In the genomic region with DNA sequence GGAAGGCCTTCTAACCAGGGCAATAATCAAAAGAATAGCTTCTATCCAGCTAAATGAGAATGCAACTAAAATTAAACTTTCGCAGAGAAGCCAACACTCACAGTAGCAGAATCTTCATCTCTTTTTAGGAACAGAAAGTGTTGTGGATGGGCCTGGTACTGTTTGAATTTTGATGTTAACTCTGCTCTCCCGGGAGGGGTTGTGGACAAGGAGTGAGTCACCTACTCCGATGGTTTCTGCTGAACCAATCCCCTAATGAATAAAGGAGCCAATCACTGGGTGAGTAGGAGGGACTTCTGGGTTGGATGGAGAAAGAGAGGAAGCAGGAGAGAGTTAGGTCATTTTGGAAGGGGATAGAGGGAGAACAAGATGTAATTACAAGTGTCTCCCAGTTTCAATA, we compare ENCODE assay signal across 22 mouse cellular contexts.
"Had no signal": no experiment of that assay in that cellular context is flagged by ENCODE, and none has a peak within 500 bp of the region (broad histone marks: within the 10 kb centered on the region; RNA-seq: fewer than 3 reads in every experiment).

No protein-coding gene starts in this region.

- DNase-seq: liver, embryonic 13.5 days; liver, postnatal 0 days; lung, adult 2 months; lung, postnatal 10 days; lung, postnatal 4 days; midbrain, embryonic 14.5 days; retina, postnatal 1 day; right cerebral cortex, postnatal 14 days; spleen, adult 18-20 months; thymus, adult 18-20 months; thymus, postnatal 14 days; thymus, postnatal 36 days had no signal

- H3K27me3 ChIP-seq: liver, embryonic 13.5 days; liver, embryonic 15.5 days; lung, embryonic 15.5 days; midbrain, embryonic 12.5 days; neural tube, embryonic 13.5 days; neural tube, embryonic 15.5 days; stomach, embryonic 15.5 days had no signal

- H3K27ac ChIP-seq: liver, embryonic 13.5 days; liver, embryonic 15.5 days; lung, embryonic 15.5 days; midbrain, embryonic 10.5 days; midbrain, embryonic 12.5 days; neural tube, embryonic 13.5 days; neural tube, embryonic 15.5 days; stomach, embryonic 15.5 days; stomach, postnatal 0 days had no signal

- H3K9ac ChIP-seq: liver, embryonic 13.5 days; liver, embryonic 15.5 days; liver, postnatal 0 days; lung, embryonic 15.5 days; midbrain, embryonic 12.5 days; neural tube, embryonic 13.5 days; neural tube, embryonic 15.5 days; stomach, embryonic 15.5 days had no signal

- H3K36me3 ChIP-seq: liver, embryonic 13.5 days; liver, embryonic 15.5 days; lung, embryonic 15.5 days; midbrain, embryonic 10.5 days; midbrain, embryonic 12.5 days; neural tube, embryonic 13.5 days; neural tube, embryonic 15.5 days; stomach, embryonic 15.5 days had no signal

- H3K4me1 ChIP-seq: liver, embryonic 13.5 days; liver, embryonic 15.5 days; lung, embryonic 15.5 days; midbrain, embryonic 10.5 days; midbrain, embryonic 12.5 days; neural tube, embryonic 13.5 days; stomach, embryonic 15.5 days had no signal

- H3K9me3 ChIP-seq: liver, embryonic 13.5 days; liver, embryonic 15.5 days; lung, embryonic 15.5 days; midbrain, embryonic 10.5 days; midbrain, embryonic 12.5 days; neural tube, embryonic 13.5 days; neural tube, embryonic 15.5 days; stomach, embryonic 15.5 days had no signal

- ATAC-seq: liver, postnatal 0 days; midbrain, embryonic 16.5 days had no signal

- H3K4me2 ChIP-seq: liver, embryonic 13.5 days; liver, embryonic 15.5 days; lung, embryonic 15.5 days; midbrain, embryonic 12.5 days; neural tube, embryonic 13.5 days; neural tube, embryonic 15.5 days; stomach, embryonic 15.5 days had no signal

- H3K4me3 ChIP-seq: liver, embryonic 13.5 days; liver, embryonic 15.5 days; lung, embryonic 15.5 days; midbrain, embryonic 10.5 days; midbrain, embryonic 12.5 days; myocyte; neural tube, embryonic 13.5 days; neural tube, embryonic 15.5 days; stomach, embryonic 15.5 days had no signal
